26 mouse cellular contexts compared by ENCODE assay signal in genomic region chr6:145371586-145371985, GRCm38 (mm10).
"Had no signal": no experiment of that assay in that cellular context is flagged by ENCODE, and none has a peak within 500 bp of the region (broad histone marks: within the 10 kb centered on the region; RNA-seq: fewer than 3 reads in every experiment).

No protein-coding gene starts in this region.

- ATAC-seq: hindbrain, embryonic 16.5 days; liver, postnatal 0 days had no signal

- H3K4me3 ChIP-seq: gastrocnemius, adult 2 months; heart, embryonic 10.5 days; heart, embryonic 12.5 days; hindbrain, embryonic 10.5 days; hindbrain, embryonic 12.5 days; kidney, embryonic 15.5 days; left cerebral cortex, adult 2 months; limb, embryonic 10.5 days; limb, embryonic 12.5 days; liver, embryonic 13.5 days; liver, embryonic 15.5 days had no signal

- DNase-seq: gastrocnemius, adult 2 months; gastrocnemius, postnatal 10 days; gastrocnemius, postnatal 25 days; heart, adult 18-20 months; heart, postnatal 10 days; heart, postnatal 4 days; kidney, adult 11 months; kidney, adult 2 months; kidney, adult 9 months; kidney, postnatal 14 days; kidney, postnatal 36 days; liver; liver, embryonic 13.5 days; liver, postnatal 0 days had no signal

- H3K4me1 ChIP-seq: liver, embryonic 13.5 days; liver, embryonic 15.5 days had no signal

- H3K27ac ChIP-seq: gastrocnemius, adult 2 months; hindbrain, embryonic 10.5 days; hindbrain, embryonic 12.5 days; hindbrain, embryonic 14.5 days; kidney, embryonic 15.5 days; kidney, postnatal 0 days; left cerebral cortex, adult 2 months; limb, embryonic 10.5 days; limb, embryonic 12.5 days; liver, embryonic 13.5 days; liver, embryonic 15.5 days had no signal
